Mouse (Mus musculus): ENCODE data around the gene Rplp0. TPM values are rescaled to one million over a fixed set of nuclear protein-coding genes. Genes with fewer than 3 reads are reported as not detected.

Rplp0 gene
- polyA plus RNA-seq, 1 experiment from 2014 or later: 1,525 TPM

DNA sequence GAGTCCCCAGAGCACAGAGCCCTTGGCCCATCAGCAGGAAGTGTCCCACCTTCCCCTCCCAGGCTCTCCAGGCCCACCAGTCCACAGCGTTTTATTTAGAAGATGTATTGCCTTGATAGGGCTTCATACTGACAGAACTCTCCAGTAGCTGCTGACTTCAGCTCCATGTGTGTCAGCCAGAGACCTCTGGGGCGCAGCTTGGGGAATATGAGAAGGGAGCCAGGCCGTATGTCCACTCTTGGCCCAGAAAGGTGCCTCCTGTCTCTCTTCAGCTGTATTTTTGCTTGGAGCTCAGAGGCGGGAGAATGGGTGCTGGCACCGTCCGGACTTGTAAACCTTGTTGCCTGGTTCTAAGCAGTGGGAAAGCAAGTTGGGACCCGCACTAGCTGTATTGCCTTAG is 11.8 kb upstream of the Rplp0 start:
- no peak for TF ChIP-seq CTCF (IDR thresholded peaks at IDR 0.05; ENCODE audit: low read depth)
- no peak overlapping the region for H3K4me2 ChIP-seq (ENCODE audit: low read length)
- H3K4me3 ChIP-seq (replicated peaks; ENCODE audit: low read depth, low read length): no peak overlapping the region
- H3K27me3 ChIP-seq (ENCODE audit: insufficient read depth, low read length): no peaks in the 10 kb centered on the region
- peaks cover 28% of the 10 kb centered on the region for H3K4me1 ChIP-seq (replicated peaks; ENCODE audit: insufficient read depth, low read length)
- WGBS: 61% methylated on average over 7 of the region's 7 CpGs
- H3K36me3 ChIP-seq (ENCODE audit: insufficient read depth, low read length): peaks cover 49% of the 10 kb centered on the region
- H3K9me3 ChIP-seq (replicated peaks; ENCODE audit: low read length): no peaks in the 10 kb centered on the region
- ATAC-seq (replicated peaks; ENCODE audit: low FRiP score, low read depth) (no peak), DNase-seq (ENCODE audit: low spot score) (no peak)
- no peak overlapping the region for H3K27ac ChIP-seq
- no peak overlapping the region; the same call in 1 of the 2 replicates for H3K9ac ChIP-seq (ENCODE audit: low read depth, low read length)

DNA sequence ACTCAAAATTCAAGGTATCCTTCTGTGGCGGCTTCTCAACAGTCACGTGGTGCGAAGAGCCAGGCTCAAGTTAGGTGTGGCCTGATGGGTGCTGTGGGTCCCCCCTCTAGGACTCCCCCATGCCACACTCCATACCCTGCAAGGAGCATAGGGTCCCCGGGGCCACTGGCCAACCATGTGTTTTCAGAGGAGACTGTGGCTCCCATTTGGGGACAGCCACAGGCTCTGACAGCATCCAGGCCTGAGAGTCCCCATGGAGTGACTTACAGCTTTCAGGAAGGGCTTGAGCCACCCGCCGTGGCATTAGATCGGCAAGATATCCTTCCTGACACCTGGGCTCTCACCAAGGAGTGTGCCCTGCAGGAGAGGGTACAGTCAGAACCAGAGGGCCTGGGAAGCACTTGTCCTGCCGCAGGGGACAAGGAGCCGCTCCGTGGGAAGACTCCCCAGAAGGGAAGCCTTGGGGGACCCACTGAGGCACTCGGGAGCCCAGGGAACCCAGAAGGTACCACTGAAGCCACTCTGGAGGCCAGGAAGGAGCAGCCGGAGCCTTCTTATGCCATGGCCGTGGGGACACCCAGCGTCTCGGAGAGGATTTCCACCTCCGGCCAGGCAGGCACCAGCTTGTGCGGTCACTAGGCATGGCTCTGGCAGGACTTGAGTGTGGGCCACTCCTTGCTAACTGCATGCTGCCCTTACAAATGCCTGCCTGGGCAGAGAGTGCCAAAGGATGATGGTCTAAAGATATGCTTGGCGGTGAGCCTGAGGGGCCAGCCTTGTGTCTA is 10.6 kb upstream of the Rplp0 start:
- no peaks in the 10 kb centered on the region for H3K9me3 ChIP-seq (replicated peaks; ENCODE audit: low read length)
- H3K4me1 ChIP-seq (replicated peaks; ENCODE audit: insufficient read depth, low read length): peaks cover 15% of the 10 kb centered on the region; the same call in 1 of the 2 replicates
- H3K4me3 ChIP-seq (replicated peaks; ENCODE audit: low read depth, low read length): no peak overlapping the region
- no peak for TF ChIP-seq CTCF (IDR thresholded peaks at IDR 0.05; ENCODE audit: low read depth)
- H3K9ac ChIP-seq (ENCODE audit: low read depth, low read length): no peak overlapping the region
- no peaks in the 10 kb centered on the region for H3K27me3 ChIP-seq (ENCODE audit: insufficient read depth, low read length)
- H3K36me3 ChIP-seq (ENCODE audit: insufficient read depth, low read length): peaks cover 61% of the 10 kb centered on the region
- no peak for DNase-seq (ENCODE audit: low spot score)
- no peak overlapping the region for H3K4me2 ChIP-seq (ENCODE audit: low read length)
- no peak for ATAC-seq (replicated peaks; ENCODE audit: low FRiP score, low read depth)
- WGBS: 91% methylated on average over 18 of the region's 18 CpGs
- no peak overlapping the region for H3K27ac ChIP-seq

DNA sequence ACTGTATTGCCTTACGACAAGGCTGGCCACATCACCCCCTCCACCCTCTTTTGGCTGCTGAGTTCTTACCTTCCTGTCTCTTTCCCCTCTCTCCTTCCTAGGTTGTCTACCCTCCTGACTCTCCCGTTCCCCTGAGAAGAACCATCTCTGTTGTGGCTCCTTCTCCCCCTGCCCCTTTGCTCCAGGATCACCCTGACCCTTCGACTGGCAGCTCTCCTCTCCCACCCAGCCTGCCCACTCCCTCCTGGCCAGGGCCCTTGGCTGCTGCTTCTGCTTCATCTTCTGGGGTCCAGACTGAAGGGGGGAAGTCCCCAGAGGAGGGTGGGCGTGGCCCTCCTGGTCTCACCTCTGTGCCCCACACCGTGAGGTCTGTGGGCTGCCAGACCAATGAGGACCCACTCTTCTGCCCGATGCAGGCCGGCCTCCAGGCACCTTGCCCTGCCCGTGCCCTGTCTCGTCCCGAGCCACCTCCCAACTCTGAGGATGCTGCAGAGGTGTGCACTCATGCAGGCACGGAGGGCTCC is 8.7 kb upstream of the Rplp0 start:
- Histone ChIP-seq H3K9ac (ENCODE audit: low read depth, low read length) (no peak overlapping the region), H3K27me3 (ENCODE audit: insufficient read depth, low read length) (no peaks in the 10 kb centered on the region), H3K4me2 (ENCODE audit: low read length) (no peak overlapping the region), H3K36me3 (ENCODE audit: insufficient read depth, low read length) (peaks cover 62% of the 10 kb centered on the region), H3K27ac (no peak overlapping the region), H3K4me3 (replicated peaks; ENCODE audit: low read depth, low read length) (no peak overlapping the region), H3K9me3 (replicated peaks; ENCODE audit: low read length) (no peaks in the 10 kb centered on the region), H3K4me1 (replicated peaks; ENCODE audit: insufficient read depth, low read length) (0 out of 2 replicates have a peak, but pooled peaks cover 7% of the 10 kb centered on the region)
- no peak for ATAC-seq (replicated peaks; ENCODE audit: low FRiP score, low read depth)
- WGBS: 70% methylated on average over 11 of the region's 11 CpGs
- DNase-seq (ENCODE audit: low spot score): no peak
- TF ChIP-seq CTCF (IDR thresholded peaks at IDR 0.05; ENCODE audit: low read depth): no peak

DNA sequence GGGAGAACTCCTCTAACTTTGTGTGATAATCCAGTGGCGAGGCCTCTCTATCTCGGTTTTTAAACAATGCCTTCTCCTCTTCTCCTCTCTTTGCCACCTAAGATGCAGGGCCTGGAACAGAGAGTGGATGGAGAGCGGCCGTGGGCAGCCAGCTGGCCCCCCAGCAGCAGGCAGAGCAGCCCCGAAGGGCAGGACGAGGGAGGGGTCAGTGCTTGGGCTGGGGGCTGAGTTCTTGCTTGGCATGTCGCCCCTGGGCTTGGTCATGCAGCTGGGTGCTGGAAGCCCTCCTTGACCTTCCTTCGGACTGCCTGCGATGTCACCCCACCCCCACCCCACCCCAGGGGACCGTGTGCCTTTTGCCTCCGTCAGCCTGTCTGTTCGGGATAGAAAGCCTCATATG is 7.9 kb upstream of the Rplp0 start:
- Histone ChIP-seq H3K9ac (ENCODE audit: low read depth, low read length) (no peak overlapping the region), H3K4me2 (ENCODE audit: low read length) (no peak overlapping the region), H3K36me3 (ENCODE audit: insufficient read depth, low read length) (peaks cover 54% of the 10 kb centered on the region), H3K27me3 (ENCODE audit: insufficient read depth, low read length) (no peaks in the 10 kb centered on the region), H3K4me1 (replicated peaks; ENCODE audit: insufficient read depth, low read length) (0 out of 2 replicates have a peak, but pooled peaks cover 5% of the 10 kb centered on the region), H3K4me3 (replicated peaks; ENCODE audit: low read depth, low read length) (no peak overlapping the region), H3K27ac (no peak overlapping the region), H3K9me3 (replicated peaks; ENCODE audit: low read length) (no peaks in the 10 kb centered on the region)
- ATAC-seq (replicated peaks; ENCODE audit: low FRiP score, low read depth): no peak
- WGBS: 85% methylated on average over 11 of the region's 12 CpGs
- no peak for TF ChIP-seq CTCF (IDR thresholded peaks at IDR 0.05; ENCODE audit: low read depth)
- no peak for DNase-seq (ENCODE audit: low spot score)

DNA sequence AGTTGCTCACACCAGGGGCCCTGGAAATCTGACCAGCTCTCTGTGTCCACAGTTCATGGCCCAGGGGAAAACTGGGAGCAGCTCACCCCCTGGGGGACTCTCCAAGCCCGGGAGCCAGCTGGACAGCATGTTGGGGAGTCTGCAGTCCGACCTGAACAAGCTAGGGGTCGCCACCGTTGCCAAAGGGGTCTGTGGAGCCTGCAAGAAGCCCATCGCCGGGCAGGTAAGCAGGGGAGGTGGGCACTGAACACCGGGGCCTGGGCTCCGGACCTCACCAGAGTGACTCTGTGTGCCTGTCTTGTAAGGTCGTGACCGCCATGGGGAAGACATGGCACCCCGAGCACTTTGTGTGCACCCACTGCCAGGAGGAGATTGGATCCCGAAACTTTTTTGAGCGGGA is 7.5 kb upstream of the Rplp0 start:
- H3K36me3 ChIP-seq (ENCODE audit: insufficient read depth, low read length): peaks cover 50% of the 10 kb centered on the region
- H3K27ac ChIP-seq: no peak overlapping the region
- H3K9ac ChIP-seq (ENCODE audit: low read depth, low read length): no peak overlapping the region
- no peak overlapping the region for H3K4me3 ChIP-seq (replicated peaks; ENCODE audit: low read depth, low read length)
- no peak for TF ChIP-seq CTCF (IDR thresholded peaks at IDR 0.05; ENCODE audit: low read depth)
- ATAC-seq (replicated peaks; ENCODE audit: low FRiP score, low read depth) (no peak), DNase-seq (ENCODE audit: low spot score) (no peak)
- no peaks in the 10 kb centered on the region for H3K27me3 ChIP-seq (ENCODE audit: insufficient read depth, low read length)
- 0 out of 2 replicates have a peak, but pooled peaks cover 1% of the 10 kb centered on the region for H3K4me1 ChIP-seq (replicated peaks; ENCODE audit: insufficient read depth, low read length)
- WGBS: 85% methylated on average over 13 of the region's 13 CpGs
- no peak overlapping the region for H3K4me2 ChIP-seq (ENCODE audit: low read length)
- no peaks in the 10 kb centered on the region for H3K9me3 ChIP-seq (replicated peaks; ENCODE audit: low read length)

DNA sequence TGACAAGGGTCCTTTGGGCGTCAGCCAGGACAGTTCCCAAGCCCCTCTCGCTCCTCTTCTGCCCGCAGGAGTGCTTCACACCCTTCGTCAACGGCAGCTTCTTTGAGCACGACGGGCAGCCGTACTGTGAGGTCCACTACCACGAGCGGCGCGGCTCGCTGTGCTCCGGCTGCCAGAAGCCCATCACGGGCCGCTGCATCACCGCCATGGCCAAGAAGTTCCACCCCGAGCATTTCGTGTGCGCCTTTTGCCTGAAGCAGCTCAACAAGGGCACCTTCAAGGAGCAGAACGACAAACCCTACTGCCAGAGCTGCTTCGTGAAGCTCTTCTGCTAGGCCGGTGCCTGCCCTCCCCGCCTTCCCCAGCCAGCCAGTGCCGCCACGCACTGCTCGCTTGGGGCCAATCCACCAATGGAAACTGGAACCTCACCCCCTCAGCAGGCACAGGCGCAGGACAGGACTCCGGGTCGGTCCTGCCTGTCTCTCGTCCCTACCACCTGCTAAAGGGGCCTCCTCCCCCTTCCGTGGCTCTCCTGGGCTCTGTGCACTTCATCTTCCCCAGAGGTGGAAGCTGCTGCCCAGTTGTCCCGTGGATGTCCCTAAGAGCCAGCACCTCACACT is 5.4 kb upstream of the Rplp0 start:
- DNase-seq (ENCODE audit: low spot score) (no peak), ATAC-seq (replicated peaks; ENCODE audit: low FRiP score, low read depth) (no peak)
- Histone ChIP-seq H3K27me3 (ENCODE audit: insufficient read depth, low read length) (no peaks in the 10 kb centered on the region), H3K36me3 (ENCODE audit: insufficient read depth, low read length) (peaks cover 39% of the 10 kb centered on the region), H3K4me1 (replicated peaks; ENCODE audit: insufficient read depth, low read length) (no peaks in the 10 kb centered on the region), H3K9me3 (replicated peaks; ENCODE audit: low read length) (no peaks in the 10 kb centered on the region), H3K4me3 (replicated peaks; ENCODE audit: low read depth, low read length) (no peak overlapping the region), H3K9ac (ENCODE audit: low read depth, low read length) (no peak overlapping the region), H3K27ac (no peak overlapping the region), H3K4me2 (ENCODE audit: low read length) (no peak overlapping the region)
- no peak for TF ChIP-seq CTCF (IDR thresholded peaks at IDR 0.05; ENCODE audit: low read depth)
- WGBS: 81% methylated on average over 33 of the region's 33 CpGs

Data from kidney, postnatal 0 days (tissue).